Mouse (Mus musculus) stomach, embryonic 16.5 days (tissue): ENCODE measurements around the gene Ap1s2. TPM values are rescaled to one million over a fixed set of nuclear protein-coding genes. Genes with fewer than 3 reads are reported as not detected.

Source experiments
- ATAC-seq: fragments of 200-750 bp; cut with Nextera tagmentation; 2 replicates; pipeline ENCODE4 v1.8.0; 2017; ENCODE audit warnings: moderate number of reproducible peaks, moderate TSS enrichment; ENCODE audit not compliant: insufficient read depth, low FRiP score
- H3K27ac ChIP-seq: fragments of 300-500 bp; sonication (generic); 2 replicates; pipeline ENCODE4 v1.5.1; 2014; ENCODE audit warnings: low read length
- H3K27me3 ChIP-seq: fragments of 300-500 bp; sonication (generic); 2 replicates; pipeline ENCODE4 v1.6.1; 2014; ENCODE audit warnings: low read length, control low read depth, mixed read lengths; ENCODE audit not compliant: control insufficient read depth, insufficient read depth
- H3K36me3 ChIP-seq: fragments of 300-500 bp; sonication (generic); 2 replicates; pipeline ENCODE4 v1.6.1; 2014; ENCODE audit warnings: low read length; ENCODE audit not compliant: control insufficient read depth, insufficient read depth
- H3K4me1 ChIP-seq: fragments of 300-500 bp; sonication (generic); 2 replicates; pipeline ENCODE4 v1.6.1; 2014; ENCODE audit warnings: low read length, control low read depth, mixed read lengths; ENCODE audit not compliant: control insufficient read depth, insufficient read depth
- H3K4me2 ChIP-seq: fragments of 300-500 bp; sonication (generic); 2 replicates; pipeline ENCODE4 v1.6.1; 2014; ENCODE audit warnings: low read depth, low read length, mixed read lengths
- H3K4me3 ChIP-seq: fragments of 300-500 bp; sonication (generic); replicated peaks from 2 replicates; pipeline ENCODE4 v1.5.1; 2014; ENCODE audit warnings: mild to moderate bottlenecking, low read length
- H3K9ac ChIP-seq: fragments of 300-500 bp; sonication (generic); 2 replicates; pipeline ENCODE4 v1.6.1; 2014; ENCODE audit warnings: low read length
- H3K9me3 ChIP-seq: fragments of 300-500 bp; sonication (generic); replicated peaks from 2 replicates; pipeline ENCODE4 v1.6.1; 2016; ENCODE audit warnings: low read length, control low read depth; ENCODE audit not compliant: control insufficient read depth
- WGBS: fragments of 180-500 bp; shearing (Covaris S2); extraction: QIAGEN DNeasy Blood & Tissue Kit; methylation state at CpG from one replicate; pipeline ENCODE4 v1.1.7; 2014; 5-methylcytosine and 5-hydroxymethylcytosine counted together
- polyA plus RNA-seq: library from polyadenylated mRNA; unstranded; fragments of >200 nt; fragmentation: Nextera tagmentation; extraction: Ambion mirVana; gene quantifications from 2 replicates; pipeline ENCODE4 v1.2.1, GENCODE M21; 2015

Gene Ap1s2
- 23.3 and 24.1 TPM in 2 replicates for polyA plus RNA-seq

DNA sequence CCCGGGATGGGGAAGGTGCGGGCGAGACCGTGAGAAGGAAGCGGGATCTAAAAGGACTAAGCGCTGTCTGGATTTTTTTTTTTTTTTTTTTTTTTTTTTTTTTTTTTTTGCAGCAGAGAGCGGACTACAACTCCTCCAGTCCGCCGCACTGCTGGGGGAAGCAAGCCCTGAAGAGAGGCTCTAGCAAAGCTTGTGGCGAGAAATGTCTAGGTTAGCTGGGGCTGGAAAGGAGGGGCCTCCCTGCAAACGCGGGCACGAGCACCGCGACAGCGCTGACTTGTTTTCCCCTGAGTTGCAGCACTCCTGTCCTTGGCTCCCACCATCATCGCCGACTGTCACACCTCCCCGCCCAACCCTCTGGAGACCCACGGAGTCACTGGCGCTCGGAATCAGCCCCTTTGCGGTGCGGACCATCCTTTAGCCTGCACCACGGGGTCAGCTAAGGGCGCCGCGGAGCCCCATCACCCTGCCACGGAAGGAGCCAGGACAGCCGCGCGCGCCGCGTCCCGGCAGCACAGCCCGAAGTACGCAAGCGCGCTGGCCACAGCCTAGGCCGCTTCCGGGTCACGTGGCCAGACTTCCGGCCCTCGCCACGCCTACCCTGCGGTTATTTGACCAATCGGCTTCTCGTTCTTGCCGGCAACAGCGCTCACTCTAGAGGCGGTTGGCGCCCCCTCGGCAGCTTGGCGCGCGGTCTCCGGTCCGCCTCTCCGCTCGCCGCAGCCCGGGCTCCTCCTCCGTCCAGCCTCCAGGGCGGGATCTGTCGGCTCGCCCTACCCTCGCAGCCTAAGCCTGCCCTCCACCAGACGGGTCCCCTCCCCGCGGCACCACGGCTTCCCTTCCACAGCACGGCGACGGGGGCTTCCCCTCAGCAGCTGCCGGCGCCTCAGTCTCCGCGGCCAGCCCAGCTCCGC is at the start of gene Ap1s2:
Gene Ap1s2, plus strand, starts transcription at position 681 of the 914 bp plus-strand sequence.
- Histone ChIP-seq H3K36me3 (no peaks in the 10 kb centered on the region), H3K27ac (peak within 1 kb of the TSS; percentile 80), H3K4me2 (peak within 1 kb of the TSS; percentile 56), H3K27me3 (peaks cover 7% of the 10 kb centered on the region; the same call in 1 of the 2 replicates), H3K9ac (peak within 1 kb of the TSS; percentile 75), H3K4me3 (peak within 1 kb of the TSS; percentile 64), H3K4me1 (no peaks in the 10 kb centered on the region), H3K9me3 (no peaks in the 10 kb centered on the region; the same call in 1 of the 2 replicates)
- 16% methylated on average over 74 of the region's 80 CpGs for WGBS
- peak; percentile 99 for ATAC-seq

DNA sequence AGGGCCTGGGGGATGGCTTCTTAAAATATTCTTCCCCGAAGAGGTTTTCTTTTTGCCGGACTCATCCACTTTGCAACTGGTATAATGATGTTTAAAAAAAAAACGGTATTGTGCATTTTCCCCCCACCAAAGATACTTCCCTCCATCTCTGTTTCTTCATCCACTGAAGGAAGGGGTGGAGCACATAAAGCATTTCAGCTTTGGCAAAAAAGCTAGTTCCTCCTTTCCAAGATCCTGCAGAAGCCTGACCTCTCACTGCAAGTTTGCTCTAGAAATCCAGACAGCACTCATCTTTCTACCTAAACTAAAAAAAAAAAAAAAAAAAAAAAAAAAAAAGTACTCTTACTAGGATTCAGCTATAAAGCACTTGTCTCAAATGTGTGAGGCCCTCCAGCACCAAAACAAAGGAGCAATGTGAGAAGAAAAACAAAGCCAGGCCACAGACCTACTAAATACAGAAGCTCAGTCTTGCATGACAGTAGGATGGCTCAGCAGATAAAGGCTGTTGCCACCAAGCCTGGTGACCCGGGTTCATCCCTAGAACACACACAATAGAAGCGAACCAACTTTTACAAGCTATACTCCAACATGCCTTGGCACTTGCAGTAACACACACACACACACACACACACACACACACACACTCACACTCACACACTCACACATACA is 41.0 kb upstream of the Ap1s2 start:
- ATAC-seq: no peak
- no peaks in the 10 kb centered on the region; the same call in 1 of the 2 replicates for H3K27me3 ChIP-seq
- 76% methylated on average over 5 of the region's 5 CpGs for WGBS
- H3K9me3 ChIP-seq: no peaks in the 10 kb centered on the region
- H3K9ac ChIP-seq: no peak overlapping the region
- H3K4me3 ChIP-seq: no peak overlapping the region
- no peak overlapping the region for H3K27ac ChIP-seq
- H3K4me2 ChIP-seq: no peak overlapping the region
- H3K4me1 ChIP-seq: no peaks in the 10 kb centered on the region
- H3K36me3 ChIP-seq: no peaks in the 10 kb centered on the region

DNA sequence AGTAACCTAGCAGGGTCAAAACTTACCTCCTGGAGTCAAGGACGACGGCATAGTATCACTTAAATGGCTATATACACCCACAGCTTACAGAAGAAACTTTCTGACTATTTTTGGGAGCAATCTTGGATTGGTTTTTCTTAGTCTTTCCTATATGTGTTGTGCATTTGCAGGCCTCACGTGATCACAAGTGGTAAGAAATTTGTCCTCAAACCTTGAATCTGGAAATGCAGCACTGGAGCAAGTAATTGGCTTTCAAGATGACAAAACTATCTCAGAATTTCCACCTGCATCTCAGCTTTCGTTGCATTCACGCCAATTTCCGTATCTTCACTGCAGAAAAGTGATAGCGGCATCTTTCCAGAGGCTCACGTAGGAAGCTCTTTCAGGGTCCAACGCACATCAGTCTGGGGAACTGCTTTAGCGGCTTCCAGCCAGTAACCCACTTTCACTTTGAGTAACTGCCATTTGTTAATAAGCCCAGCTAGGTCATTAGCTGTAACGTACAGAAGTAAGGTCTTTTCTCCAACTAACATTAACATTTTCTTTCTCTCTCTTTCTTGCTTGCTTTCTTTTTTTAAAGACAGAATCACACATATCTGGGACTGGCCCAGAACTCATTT is 40.0 kb upstream of the Ap1s2 start:
- no peaks in the 10 kb centered on the region for H3K36me3 ChIP-seq
- H3K4me3 ChIP-seq: no peak overlapping the region
- H3K27me3 ChIP-seq: no peaks in the 10 kb centered on the region; the same call in 1 of the 2 replicates
- no peak overlapping the region for H3K27ac ChIP-seq
- WGBS: 79% methylated on average over 11 of the region's 11 CpGs
- H3K9me3 ChIP-seq: no peaks in the 10 kb centered on the region
- no peak overlapping the region for H3K9ac ChIP-seq
- no peak for ATAC-seq
- H3K4me2 ChIP-seq: no peak overlapping the region
- no peaks in the 10 kb centered on the region for H3K4me1 ChIP-seq

DNA sequence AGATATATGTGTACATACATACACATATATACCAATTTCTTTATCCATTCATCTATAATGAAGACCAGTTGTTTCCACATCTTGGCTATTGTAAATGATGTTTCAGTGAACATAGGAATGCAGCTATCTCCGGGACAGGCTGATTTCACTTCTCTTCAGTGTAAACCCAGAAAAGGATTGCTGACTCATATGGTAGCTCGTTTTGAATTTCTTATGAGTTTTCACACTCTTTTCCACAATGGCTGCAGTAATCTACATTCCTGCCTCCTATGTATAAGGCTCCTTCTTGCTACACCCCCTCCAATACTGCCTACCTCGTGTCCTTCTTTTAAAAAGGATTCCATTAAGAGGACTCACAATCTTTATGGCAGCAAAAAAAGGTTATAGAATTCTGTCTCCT is 32.9 kb upstream of the Ap1s2 start:
- H3K9me3 ChIP-seq: no peaks in the 10 kb centered on the region
- H3K36me3 ChIP-seq: no peaks in the 10 kb centered on the region
- H3K27ac ChIP-seq: no peak overlapping the region
- ATAC-seq: no peak
- no peaks in the 10 kb centered on the region; the same call in 1 of the 2 replicates for H3K27me3 ChIP-seq
- WGBS: 77% methylated on average over 3 of the region's 3 CpGs
- no peak overlapping the region for H3K9ac ChIP-seq
- H3K4me2 ChIP-seq: no peak overlapping the region
- no peaks in the 10 kb centered on the region for H3K4me1 ChIP-seq
- no peak overlapping the region for H3K4me3 ChIP-seq

DNA sequence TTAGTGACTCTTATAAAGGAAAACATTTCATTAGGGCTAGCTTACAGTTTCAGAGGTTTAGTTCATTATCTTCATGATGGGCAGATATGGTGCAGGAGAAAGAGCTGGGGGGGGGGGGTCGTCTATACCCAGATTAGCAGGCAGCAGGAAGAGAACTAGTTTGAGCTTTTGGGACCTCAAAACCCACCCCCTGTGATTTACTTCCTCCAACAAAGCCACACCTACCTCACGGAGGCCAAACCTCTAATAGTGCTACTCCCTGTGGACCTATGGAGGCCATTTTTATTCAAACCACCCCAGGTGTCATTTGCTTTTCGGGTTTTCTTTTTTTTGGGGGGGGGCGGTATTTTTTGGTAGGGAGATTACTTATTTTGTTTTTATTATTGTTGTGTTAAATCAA is 32.2 kb upstream of the Ap1s2 start:
- H3K9me3 ChIP-seq: no peaks in the 10 kb centered on the region
- no peak for ATAC-seq
- no peaks in the 10 kb centered on the region; the same call in 1 of the 2 replicates for H3K27me3 ChIP-seq
- no peak overlapping the region for H3K9ac ChIP-seq
- no peak overlapping the region for H3K27ac ChIP-seq
- H3K4me2 ChIP-seq: no peak overlapping the region
- H3K36me3 ChIP-seq: no peaks in the 10 kb centered on the region
- no peaks in the 10 kb centered on the region for H3K4me1 ChIP-seq
- 60% methylated on average over 4 of the region's 4 CpGs for WGBS
- H3K4me3 ChIP-seq: no peak overlapping the region

DNA sequence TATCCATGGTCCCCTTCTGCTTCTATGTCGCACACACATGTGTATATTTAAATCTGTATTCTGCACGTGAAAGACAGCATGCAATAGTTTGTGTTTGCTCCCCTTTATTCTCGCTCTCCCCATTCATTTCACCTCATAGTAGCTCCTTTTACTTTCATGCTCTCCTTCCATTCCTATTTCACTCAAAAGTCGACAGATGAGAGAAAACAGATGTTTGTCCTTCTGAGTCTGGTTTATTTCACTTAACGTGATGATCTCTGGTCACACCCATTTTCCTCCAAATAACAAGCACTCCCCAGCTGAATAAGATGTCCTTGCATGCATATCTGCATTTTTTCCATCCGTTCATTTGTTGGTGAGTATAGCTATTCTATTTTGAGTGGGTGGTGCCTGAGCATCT is 29.8 kb upstream of the Ap1s2 start:
- ATAC-seq: no peak
- Histone ChIP-seq H3K4me3 (no peak overlapping the region), H3K9ac (no peak overlapping the region), H3K27me3 (no peaks in the 10 kb centered on the region; the same call in 1 of the 2 replicates), H3K27ac (no peak overlapping the region), H3K4me2 (no peak overlapping the region), H3K4me1 (no peaks in the 10 kb centered on the region), H3K36me3 (no peaks in the 10 kb centered on the region), H3K9me3 (no peaks in the 10 kb centered on the region)
- 49% methylated on average over 6 of the region's 6 CpGs for WGBS

DNA sequence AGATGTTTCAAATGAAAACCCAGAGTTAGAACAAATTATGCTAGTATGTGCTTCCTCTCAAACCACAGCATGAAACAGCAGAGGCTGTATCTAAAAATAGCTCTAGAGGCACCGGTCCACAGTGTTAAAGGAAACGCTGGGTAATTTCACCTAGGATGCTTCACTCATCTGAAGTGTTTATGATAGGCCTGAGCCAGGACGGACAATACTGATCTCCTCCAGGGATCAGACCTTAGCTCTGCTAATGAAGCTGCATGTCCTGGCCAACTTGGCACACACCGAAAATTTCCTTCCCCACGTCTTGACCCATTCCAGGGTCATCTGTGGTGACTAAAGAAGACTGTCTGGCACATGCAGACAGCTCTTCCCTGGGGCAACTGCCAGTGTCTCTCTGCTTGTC is 29.4 kb upstream of the Ap1s2 start:
- Histone ChIP-seq H3K36me3 (no peaks in the 10 kb centered on the region), H3K27ac (peak overlapping the region; percentile 46; the same call in 1 of the 2 replicates), H3K4me2 (no peak overlapping the region), H3K4me3 (no peak overlapping the region), H3K27me3 (no peaks in the 10 kb centered on the region; the same call in 1 of the 2 replicates), H3K9ac (no peak overlapping the region), H3K9me3 (no peaks in the 10 kb centered on the region), H3K4me1 (no peaks in the 10 kb centered on the region)
- ATAC-seq: 0 out of 2 replicates have a peak, but pooled peaks have one; percentile 21
- WGBS: 54% methylated on average over 5 of the region's 5 CpGs

DNA sequence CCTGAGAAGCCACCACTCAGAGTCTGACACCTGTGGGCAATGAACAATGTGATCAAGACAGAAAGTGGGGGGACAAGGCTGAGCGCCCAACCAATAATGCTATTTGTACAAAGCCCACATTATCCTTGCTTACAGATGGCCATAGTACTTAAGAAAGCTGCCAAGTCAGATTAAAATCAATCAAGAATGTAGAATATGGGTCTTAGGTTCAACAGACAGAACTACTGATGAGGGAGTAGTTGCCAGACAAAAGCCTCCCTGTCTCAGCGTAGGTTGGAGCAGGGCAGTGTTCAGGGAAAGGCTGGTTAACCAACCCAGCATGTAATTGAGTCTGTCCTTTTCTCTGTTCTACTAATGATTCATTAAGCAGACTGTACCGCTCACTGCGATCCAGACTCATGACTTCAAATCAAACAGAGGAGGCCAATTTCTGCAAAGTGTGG is 23.3 kb upstream of the Ap1s2 start:
- no peak for ATAC-seq
- no peaks in the 10 kb centered on the region for H3K27me3 ChIP-seq
- 83% methylated on average over 4 of the region's 4 CpGs for WGBS
- H3K36me3 ChIP-seq: no peaks in the 10 kb centered on the region
- H3K4me2 ChIP-seq: no peak overlapping the region
- no peak overlapping the region for H3K27ac ChIP-seq
- H3K9ac ChIP-seq: no peak overlapping the region
- H3K4me1 ChIP-seq: no peaks in the 10 kb centered on the region
- H3K9me3 ChIP-seq: no peaks in the 10 kb centered on the region
- H3K4me3 ChIP-seq: no peak overlapping the region
